Mouse (Mus musculus): Measurements from ENCODE around the gene Gm20388. TPM values are rescaled to one million over a fixed set of nuclear protein-coding genes. Genes with fewer than 3 reads are reported as not detected.

The Gm20388 gene
- total RNA-seq, 4 experiments from 2014 or later: 0.17 to 15.1 (median 6.6) TPM

DNA sequence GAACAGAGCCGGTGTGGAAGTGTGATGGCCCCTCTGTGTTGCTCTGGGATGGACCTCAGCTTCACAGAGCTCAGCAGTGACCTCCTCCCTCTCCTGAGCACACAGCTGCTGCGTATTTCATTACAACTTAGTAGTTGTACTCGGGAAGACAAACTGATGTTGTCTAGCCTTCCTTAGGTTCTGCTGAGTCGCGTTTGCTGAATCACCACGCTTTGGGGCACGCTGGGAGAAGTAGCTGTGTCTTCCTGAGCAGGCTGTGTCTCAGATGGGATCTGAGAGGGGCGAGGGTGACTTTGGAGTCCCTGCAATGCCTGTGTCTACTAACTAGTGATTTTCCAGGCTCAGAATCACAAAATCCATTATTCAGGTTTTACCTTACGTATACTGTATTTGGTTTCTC, 2868.6 kb downstream of the Gm20388 start:
- DNase-seq (ENCODE audit: low spot score in 2 of 2): no peak

DNA sequence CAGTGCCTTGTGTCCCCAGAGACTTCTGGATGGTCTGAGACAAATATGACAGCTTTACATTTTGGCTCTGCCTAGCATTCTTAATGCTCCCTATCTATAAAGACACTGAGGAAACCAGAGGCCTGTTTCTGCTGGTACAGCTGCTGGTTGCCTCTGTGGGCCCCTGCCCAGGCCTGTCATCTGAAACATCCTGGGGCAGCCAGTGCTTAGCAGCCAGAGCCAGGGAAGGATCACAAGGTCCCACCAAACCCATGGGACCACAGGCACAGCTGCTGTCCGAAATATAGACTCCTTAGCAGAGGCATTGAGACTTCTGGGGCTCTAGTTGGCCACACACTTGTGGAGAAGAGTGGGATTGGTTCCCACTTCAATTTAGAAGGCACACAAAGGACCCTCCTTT, 2874.1 kb downstream of the Gm20388 start:
- no peak for DNase-seq (ENCODE audit: low spot score in 2 of 2)

DNA sequence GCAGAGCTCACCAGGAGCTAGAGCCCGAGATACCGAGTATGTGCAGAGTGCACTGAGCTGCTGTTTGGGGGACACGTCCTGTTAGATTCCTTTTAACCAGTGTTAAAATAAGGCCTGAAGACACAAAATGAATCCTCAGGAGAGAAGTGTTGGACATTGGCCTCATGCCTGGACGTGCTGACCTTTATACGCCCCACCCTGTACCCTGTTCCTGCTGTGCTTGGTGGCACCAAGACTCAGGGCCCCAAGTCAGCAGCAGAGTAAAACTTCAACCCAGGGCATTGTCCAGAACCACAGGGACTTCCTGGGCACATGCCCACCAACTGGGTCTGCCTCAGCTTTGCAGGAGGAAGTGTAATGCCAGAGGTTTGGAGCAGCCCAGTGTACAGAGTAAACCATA, 2879.2 kb downstream of the Gm20388 start:
- DNase-seq (ENCODE audit: low spot score in 2 of 2): no peak

DNA sequence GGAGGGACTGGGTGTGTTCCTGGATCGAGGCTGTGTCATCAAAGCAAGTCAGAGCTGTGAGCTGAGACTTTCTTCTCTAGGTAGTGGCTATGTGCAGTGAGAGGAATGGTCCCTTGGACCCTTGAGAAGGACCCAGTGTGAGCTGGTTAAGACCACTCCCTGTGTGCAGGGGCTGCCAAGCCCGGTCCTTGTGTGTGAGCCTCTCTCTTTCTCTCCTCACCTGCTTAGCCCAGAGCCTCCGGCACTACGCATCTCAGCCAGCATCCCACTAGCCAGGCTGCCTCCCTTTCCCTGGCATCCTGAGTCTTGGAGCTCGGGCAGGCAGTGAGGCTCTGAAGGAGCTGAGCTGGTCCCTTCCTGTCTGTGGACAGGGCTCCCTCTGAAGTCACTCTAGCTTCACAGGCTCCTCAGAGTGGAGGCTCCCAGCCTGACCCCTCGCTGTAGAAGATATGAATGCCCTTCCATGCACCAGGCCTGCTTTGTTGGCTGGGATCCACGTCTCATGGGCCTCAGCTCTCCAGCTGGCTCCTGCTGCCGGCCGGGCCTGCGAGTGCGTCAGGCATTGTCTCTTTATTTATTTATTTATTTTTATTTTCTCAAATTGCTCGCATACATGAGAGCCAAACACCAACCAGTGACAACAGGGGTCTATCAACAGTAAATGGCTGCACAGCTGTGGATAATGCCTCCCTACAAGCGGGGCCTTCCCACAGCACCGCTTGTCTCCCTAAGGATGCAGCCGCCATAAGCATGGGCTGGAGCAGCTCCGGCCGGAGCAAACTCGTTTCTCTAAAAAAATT, 2882.9 kb downstream of the Gm20388 start:
- DNase-seq (ENCODE audit: low spot score in 2 of 2): no peak

DNA sequence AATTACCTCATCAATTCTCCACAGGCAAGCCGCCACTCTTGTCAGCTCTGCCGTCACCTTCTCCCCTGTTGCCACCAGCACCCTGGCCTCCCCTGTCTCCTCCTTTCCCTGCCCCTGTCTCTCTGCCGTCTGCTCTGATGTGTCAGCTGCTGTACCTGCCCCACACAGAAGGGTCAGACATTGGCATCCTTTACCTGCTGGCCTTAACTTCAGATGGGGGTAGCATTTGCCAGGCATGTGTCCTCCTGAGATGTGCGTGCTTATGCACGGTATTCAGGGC, 2883.5 kb downstream of the Gm20388 start:
- DNase-seq (ENCODE audit: low spot score in 2 of 2): no peak

DNA sequence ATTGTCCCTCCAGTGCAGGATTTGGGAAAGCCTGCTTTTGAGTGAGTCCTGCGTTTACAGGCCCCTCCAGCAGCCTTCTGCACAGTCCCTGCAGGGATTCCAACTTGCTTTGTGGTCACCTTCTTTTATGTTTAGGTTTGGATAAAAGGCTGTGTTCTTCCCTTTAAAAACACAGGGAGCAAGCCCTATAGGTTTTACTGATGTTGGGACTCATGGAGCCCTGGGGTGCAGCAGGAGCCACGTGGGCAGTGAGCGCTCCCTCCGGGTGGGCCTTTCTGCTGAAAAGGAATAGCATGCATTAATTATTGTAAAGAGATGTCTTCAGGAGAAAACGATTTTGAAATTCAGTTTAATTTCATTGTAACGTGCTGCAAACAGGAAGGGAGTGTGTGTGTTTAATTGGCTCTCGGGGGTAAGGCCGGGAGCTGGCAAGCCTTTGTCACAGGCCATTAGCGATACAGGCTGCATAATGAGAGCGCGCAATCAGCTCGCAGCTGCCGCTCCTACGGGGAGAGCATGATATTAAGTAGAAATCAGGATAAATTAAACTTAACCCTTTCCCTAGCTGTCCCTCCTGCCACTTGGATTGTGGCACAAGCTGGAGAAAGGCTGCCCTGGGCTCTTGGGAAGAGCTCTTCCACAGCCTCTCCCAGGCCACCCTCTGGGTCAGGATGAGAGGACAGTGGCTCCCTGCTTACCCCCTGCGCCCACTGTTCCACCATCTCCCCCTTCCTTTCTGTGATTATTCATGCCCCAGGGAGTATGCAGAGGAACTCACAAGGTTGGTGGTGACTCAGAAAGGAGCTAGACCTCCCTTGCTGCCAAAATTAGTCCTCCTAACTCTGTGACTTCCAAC, 2893.5 kb downstream of the Gm20388 start:
- no peak for DNase-seq (ENCODE audit: low spot score in 2 of 2)

DNA sequence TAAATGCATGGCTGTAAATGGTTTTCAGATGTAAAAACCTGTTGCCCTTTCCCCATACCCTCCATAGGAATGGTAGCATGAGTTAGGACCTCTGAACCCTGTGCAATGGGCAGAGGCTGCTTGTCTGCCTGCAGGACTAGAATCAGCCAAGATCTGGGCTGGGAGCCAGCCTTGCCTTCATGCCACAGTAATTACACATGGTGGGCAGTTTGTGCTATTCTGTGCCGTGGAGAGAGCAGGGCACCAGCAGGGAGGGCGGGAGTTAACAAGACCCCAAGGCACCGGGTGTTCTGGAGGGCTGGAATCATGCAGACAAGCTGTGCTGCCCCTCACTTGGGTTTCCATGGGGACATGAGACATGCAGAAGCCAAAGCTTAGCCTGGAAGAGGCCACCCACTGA, 2894.7 kb downstream of the Gm20388 start:
- DNase-seq (ENCODE audit: low spot score in 2 of 2): peak in 1 of 2 experiments; percentile 28

DNA sequence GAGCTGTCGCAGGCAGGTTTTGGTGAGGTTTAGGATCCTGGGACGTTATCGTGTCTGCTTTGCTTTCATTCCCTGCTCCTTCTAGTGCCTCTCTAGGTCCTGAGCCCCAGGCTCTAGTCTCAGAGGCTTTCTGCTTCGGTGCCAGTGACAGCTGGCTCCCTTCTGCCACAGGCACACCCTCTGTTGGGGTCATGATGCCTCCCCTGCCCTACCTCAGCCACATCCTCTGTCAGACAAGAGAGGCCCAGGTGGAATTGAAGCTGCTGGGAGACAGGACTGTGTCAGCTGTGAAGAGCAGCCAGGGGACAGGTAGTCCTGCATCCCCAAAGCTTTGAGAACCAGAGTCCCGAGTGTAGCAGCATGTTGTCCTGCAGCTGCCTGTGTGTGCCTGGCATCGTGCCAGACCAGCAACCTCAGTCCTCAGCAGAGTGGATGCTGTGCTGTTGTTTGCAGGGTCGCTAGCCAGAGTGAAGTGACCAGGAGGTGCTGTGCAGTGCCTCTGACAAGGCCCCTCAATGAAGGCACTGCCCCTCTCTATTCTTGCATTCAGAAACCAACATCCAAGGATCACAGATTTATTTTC, 2896.4 kb downstream of the Gm20388 start:
- no peak for DNase-seq (ENCODE audit: low spot score in 2 of 2)

DNA sequence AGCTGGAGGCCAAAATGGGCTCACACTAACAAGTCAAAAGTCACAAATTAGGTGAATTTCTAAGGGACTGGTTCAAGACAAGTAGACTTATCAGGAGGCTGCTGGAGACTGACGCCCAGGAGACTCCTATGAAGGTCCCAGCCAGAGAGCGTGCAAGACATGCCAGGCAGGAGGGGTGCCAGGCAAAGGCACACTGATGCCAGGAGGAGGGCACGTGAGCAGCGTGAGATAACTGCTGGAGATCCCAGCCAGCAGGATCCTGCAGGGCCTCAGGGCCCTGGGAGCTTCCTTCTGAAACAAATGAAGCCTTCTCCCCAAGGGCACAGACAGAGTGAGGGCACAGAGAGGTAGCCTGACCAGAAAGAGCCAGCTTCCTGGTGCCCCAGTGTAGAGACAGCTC, 2897.3 kb downstream of the Gm20388 start:
- DNase-seq (ENCODE audit: low spot score in 2 of 2): no peak

DNA sequence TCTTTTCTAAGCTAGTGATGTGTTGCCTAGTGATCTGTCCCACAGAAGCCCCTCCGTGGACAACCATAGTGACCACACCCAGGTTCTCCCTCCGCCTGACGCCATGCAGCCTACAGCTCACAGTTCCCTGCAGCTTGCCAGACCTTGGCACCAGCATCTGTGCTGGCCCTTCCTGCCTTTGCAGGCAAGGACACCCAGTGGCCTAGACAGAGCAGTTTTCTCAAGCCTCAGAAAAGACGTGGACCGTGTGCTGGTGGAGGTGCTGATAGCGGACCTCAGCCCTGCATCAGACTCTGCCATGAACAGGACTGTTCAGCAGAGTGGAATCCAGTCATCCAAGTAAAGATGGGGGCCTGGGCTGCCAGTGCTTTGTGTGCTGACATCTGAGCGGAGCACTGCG, 2899.7 kb downstream of the Gm20388 start:
- DNase-seq (ENCODE audit: low spot score in 2 of 2): no peak

DNA sequence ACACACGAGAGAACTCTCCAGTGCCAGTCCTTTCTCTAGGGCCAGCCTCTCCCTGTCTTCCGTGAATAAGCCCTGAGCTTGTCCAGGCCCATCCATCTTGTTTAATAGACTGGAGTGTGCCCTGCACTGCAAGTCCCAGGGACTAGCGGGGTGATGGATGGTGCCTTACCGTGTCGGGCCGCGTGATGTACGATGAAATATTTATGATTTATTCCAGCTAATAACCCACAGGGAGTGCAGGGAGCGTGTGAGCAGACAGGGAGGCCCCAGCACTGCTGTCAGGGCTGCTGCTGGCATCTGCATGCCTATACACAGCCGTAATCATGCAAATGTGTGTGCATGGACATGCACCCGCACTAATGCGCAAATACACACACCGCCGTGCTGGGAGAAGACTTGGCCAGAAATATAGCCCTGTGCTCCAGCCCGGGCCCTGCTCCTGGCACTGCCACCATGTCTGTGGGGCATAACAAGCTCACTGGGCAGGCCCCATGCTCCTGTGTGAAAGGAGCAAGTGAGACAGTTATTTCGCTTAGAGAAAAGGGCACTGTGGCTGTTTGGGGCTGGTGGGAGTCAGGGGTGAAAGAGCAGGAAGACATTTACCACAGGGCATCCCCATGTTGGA, 2901.3 kb downstream of the Gm20388 start:
- no peak for DNase-seq (ENCODE audit: low spot score in 2 of 2)

DNA sequence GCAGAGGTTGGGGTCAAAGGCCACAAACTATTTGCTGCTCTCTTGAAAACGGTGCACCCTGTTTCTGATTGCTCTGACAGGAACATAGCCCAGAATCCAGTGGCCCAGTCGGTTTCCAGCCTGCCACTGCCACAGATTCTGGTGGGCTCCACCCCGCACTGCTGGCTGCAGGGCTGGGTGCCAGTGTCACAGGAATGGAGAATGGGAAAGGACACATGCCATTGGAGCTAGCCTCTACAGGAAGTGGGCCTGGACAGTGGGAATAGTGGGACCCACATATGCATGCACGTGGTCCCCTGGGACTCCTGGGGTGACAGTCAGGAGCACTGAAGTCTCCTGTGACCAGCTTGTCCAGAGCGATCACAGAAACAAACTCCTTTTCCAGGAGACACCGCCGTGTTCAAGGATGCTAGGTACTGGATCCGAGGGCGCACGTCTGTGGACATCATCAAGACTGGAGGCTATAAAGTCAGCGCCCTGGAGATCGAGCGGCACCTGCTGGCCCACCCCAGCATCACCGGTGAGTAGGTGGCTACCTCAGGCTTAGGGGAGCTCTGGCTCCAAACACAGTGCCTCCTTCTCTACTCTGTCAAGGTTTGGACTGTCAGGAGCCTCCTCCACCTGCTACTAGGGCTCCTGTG, 2902.1 kb downstream of the Gm20388 start:
- no peak for DNase-seq (ENCODE audit: low spot score in 2 of 2)

DNA sequence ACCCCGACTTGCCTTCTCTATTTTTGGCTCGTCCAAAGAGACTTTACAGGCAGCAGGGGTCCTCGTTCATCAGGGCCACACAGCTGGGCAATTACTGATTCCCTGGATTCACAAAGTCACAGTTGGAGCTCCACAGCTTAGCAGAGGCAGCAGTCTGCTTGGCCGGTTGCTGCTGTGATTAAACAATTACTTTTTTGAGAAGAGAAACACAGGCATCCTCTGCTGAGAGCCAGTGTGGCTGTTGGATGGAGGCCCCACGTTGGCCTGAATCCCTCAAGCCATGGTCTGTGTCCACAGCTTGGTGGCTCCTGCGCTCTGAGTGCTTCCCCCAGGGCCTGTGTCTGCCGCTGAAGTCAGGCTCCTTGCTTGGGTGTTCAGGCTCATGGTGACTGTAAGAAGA, 2904.0 kb downstream of the Gm20388 start:
- DNase-seq (ENCODE audit: low spot score in 2 of 2): no peak

DNA sequence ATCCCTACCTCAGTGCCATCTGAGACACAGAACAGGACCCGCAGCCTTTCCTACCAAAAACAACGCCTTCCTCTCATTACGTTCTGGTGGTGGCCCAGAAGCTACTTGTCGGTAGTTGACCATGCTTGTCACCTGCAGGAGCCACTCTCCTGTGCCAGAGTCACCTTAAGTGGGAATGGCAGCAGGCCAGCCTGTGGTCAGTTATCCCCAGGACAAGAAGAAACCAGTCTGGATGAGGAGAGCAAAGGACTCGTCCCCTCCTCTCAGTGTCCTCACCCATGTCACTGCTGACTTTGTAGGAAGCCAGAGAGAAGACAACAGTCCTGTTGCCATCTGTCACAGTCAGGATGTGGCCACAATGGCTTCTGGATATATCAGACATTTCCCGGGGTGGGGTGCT, 2906.3 kb downstream of the Gm20388 start:
- no peak for DNase-seq (ENCODE audit: low spot score in 2 of 2)

DNA sequence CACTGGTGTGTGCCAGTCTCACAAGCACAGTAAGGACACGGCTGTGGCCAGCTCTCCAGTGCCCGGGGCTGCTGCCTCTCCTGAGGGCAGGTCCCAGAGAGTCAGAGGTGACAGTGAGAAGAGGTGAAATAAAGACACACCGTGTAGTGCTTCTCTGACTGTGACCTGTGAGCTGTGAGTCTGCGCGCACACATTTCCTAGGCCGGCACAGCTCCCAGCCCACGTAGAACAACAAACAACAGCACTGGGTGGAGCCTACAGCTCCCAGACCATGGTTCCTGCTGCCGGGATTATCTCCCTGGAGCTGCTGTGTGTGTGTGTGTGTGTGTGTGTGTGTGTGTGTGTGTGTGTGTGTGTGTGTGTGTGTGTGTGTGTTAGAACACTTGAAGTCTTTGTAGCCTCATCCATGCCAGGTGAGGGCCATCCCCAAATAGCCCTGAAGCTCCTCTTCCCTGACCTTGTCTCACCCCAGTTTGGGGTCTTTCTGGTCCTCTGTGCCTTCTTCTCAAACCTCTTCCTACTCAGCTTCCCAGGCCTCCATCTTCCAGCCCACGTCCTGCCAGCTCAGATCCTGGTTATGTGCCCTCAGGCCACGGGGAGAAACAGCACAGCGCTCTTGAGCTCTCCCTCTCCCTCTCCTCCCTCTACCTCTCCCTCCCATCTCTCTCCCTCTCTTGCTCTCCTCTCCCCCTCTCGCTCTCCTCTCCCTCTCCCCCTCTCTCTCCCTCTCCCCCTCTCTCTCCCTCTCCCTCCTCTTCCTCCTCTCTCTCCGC, 2907.3 kb downstream of the Gm20388 start:
- no peak for DNase-seq (ENCODE audit: low spot score in 2 of 2)

DNA sequence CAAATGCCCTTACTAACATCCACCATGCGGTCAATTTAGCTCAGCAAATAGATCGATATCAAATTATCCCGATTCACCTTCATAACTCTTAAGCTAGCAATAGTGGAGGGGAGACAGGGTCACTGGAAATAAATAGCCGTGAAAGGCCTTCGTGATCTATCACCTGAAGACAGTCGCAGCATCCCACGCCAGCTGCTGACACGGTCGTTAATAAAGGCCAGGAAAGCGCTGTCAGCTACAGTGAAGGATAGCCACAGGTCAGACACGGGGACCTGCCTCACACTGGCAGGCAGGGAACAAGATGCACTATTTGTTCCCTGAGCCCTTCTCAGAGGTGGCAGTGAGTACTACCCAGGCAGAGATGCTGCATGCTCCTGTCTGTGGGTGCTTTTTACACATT, 2909.1 kb downstream of the Gm20388 start:
- DNase-seq (ENCODE audit: low spot score in 2 of 2): no peak

DNA sequence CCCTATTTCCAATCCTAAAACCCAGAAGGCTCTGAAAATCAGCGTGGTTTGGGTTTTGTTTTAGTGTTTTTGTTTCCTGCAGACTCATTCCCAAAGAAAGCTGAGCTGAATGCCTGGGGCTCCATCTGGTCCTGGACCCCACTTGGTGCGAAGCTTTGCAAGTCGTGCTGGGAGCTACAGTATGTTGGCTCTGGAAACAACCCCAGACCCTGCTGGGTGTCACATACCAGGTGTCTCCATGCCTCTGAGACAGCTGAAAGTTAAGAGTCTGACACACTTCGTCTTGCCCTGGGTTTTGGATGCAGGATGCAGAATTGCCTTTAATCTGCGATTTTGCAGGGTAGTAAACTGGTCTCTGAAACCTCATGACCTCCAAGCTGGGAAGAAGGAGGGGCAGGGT, 2913.9 kb downstream of the Gm20388 start:
- DNase-seq (ENCODE audit: low spot score in 2 of 2): no peak

DNA sequence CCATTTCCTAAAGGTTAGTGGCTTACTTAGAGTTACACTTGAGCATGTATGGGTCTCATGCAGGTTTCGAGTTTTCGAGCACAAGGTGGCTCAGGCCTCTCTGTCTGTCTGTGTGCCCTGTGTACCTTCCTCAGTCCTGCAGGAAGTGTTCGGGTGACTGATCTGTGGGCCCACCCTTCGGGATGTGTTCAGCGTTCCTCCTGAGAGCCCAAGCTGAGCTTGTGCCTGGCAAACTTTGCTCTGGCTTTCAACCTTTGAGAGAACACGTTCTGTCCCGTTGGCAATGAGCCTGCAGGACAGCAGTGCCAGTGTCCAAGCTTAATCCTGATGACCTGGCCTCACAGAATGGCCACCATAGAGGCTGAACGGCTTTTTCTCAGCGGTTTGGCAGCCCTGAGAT, 2914.3 kb downstream of the Gm20388 start:
- DNase-seq (ENCODE audit: low spot score in 2 of 2): no peak

DNA sequence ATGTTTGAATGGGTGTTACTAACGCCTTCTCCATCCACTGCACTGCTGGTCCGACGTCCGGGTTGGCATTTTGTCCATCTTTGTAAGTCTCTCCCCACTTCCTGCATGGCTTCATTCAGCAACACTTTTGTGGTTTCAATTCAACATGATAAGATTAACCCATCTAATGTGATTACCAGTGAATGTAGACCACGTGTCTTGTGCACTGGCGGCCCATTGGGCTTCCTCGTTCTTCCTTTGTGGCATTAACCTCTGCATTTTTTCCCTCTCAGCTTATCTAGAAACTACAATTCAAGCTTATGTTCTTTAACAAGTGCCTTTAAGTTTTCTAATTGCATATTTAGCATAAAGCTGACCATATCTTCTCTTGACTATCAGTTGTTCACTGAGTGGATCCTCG, 2914.8 kb downstream of the Gm20388 start:
- DNase-seq (ENCODE audit: low spot score in 2 of 2): no peak

DNA sequence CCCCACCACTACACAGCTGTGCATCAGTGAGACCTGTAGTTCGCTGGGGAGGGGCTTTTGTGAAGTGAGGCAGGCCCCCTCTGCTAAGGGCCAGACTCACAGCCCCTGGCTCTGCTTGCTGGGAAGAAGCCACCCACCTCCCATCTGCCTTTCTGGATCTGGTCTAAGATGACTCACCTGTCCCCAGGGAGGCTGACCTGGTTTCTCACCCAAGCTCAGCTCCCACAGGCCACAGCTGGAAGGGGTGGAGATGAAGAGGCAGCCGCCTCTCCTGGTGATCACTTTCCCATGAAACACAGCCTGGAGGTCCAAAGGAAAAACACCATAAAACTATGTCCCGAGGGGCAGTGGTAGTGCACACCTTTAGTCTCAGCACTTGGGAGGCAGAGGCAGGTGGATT, 2918.8 kb downstream of the Gm20388 start:
- no peak for DNase-seq (ENCODE audit: low spot score in 2 of 2)
